Mouse (Mus musculus) liver, postnatal 0 days (tissue): Measurements from ENCODE around the gene Hyls1.

Experiments
- CTCF ChIP-seq: sonication (generic); IDR thresholded peaks from 2 replicates; pipeline ENCODE4 v1.5.1; 2016; ENCODE audit warnings: antibody characterized with exemption, low read depth
- EP300 ChIP-seq: IDR thresholded peaks from 2 replicates; pipeline ENCODE4 v1.6.1; 2016; ENCODE audit warnings: antibody characterized with exemption, low read depth, mild to moderate bottlenecking

DNA sequence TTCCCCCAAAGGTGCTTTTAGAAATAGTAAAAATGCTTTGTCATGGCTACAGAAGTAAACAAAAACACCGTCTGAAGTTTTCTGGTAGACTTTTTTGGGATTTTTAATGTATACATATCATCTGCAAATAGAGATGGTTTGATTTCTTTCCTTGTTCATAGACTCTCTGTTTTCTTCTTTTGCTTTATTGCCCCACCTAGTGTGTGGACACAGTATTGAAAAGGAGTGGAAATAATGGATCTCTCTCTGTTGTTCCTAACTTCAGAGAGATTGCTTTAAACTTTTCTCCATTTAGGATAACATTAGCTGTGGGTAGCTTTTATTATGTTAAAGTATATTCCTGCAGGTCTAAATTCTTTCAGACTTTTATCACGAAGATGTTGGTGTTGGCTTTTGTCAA, 43.8 kb upstream of the Hyls1 start:
- TF ChIP-seq EP300 (no peak), CTCF (peak; percentile 42)
